Mouse (Mus musculus) frontal cortex, postnatal 14 days (tissue): ENCODE data around the gene Tas2r117.

ENCODE experiments used
- DNase-seq, 2 experiments: peaks; one replicate each; pipeline ENCODE4 v3.0.0; 2022; ENCODE audit warnings: low spot score in 2 of 2

The Tas2r117 gene

GRCm38 (mm10) chr6:132802518-132802917, at the start of gene Tas2r117:
Gene Tas2r117 (plus strand): TSS chr6:132802818.
- no peak for DNase-seq

- DNase-seq = no peak
These were observed 48.2 kb upstream of the Tas2r117 start, which contains the start of gene Tas2r124 for GRCm38 (mm10) chr6:132754430-132754829. Gene Tas2r124 (plus strand): TSS chr6:132754730.

- no peak for DNase-seq
These were observed 40.8 kb upstream of the Tas2r117 start, which contains the start of gene Tas2r102 for GRCm38 (mm10) chr6:132761831-132762230. Gene Tas2r102 (plus strand): TSS chr6:132762131.

GRCm38 (mm10) chr6:132778062-132778461, 24.6 kb upstream of the Tas2r117 start, which contains the start of gene Tas2r136:
Gene Tas2r136 (minus strand): TSS chr6:132778162.
- DNase-seq = no peak

GRCm38 (mm10) chr6:132795393-132795792, 7.2 kb upstream of the Tas2r117 start:
- DNase-seq = no peak

- DNase-seq = no peak
These were observed 44.2 kb downstream of the Tas2r117 start, which contains the start of gene Tas2r123 for GRCm38 (mm10) chr6:132846842-132847241. Gene Tas2r123 (plus strand): TSS chr6:132847142.
